Mouse (Mus musculus) kidney, postnatal 4 days (tissue): ENCODE measurements around the gene Olfr697.
"Not testable (repeated sequence)": the region's sequence is repeated elsewhere in the genome, so short reads cannot be mapped to it uniquely, and the experiment has no call there.

ENCODE experiments used
- DNase-seq, 2 experiments: peaks; one replicate each; pipeline ENCODE4 v3.0.0; 2021; ENCODE audit warnings: mixed read lengths in 2 of 2

Olfr697 gene

GRCm38 (mm10) chr7:106742343-106742742, at the start of gene Olfr697:
Gene Olfr697 (minus strand): TSS chr7:106742443.
- no peak for DNase-seq

GRCm38 (mm10) chr7:106788330-106788729, 46.1 kb upstream of the Olfr697 start:
- DNase-seq, result no peak

GRCm38 (mm10) chr7:106761008-106761407, 18.8 kb upstream of the Olfr697 start:
- not testable (repeated sequence) for DNase-seq

GRCm38 (mm10) chr7:106758800-106759199, 16.6 kb upstream of the Olfr697 start:
- no peak for DNase-seq

GRCm38 (mm10) chr7:106755297-106755696, 13.1 kb upstream of the Olfr697 start, which contains the start of gene Olfr698:
Gene Olfr698 (minus strand): TSS chr7:106755397.
- DNase-seq, result no peak

- no peak for DNase-seq
Measured at GRCm38 (mm10) chr7:106745811-106746210, 3.6 kb upstream of the Olfr697 start.

GRCm38 (mm10) chr7:106737028-106737427, 5.2 kb downstream of the Olfr697 start:
- DNase-seq, result no peak

- DNase-seq, result no peak
Measured at GRCm38 (mm10) chr7:106733717-106734116, 8.5 kb downstream of the Olfr697 start.

- DNase-seq, result not testable (repeated sequence)
Measured at GRCm38 (mm10) chr7:106725654-106726053, 16.6 kb downstream of the Olfr697 start.

- DNase-seq, result no peak
Measured at GRCm38 (mm10) chr7:106716296-106716695, 25.9 kb downstream of the Olfr697 start, which contains the start of gene Olfr695. Gene Olfr695 (minus strand): TSS chr7:106716396.

GRCm38 (mm10) chr7:106711463-106711862, 30.8 kb downstream of the Olfr697 start:
- DNase-seq, result no peak

- DNase-seq, result not testable (repeated sequence)
Measured at GRCm38 (mm10) chr7:106707705-106708104, 34.5 kb downstream of the Olfr697 start.

- no peak for DNase-seq
Measured at GRCm38 (mm10) chr7:106696891-106697290, 45.4 kb downstream of the Olfr697 start.

- no peak for DNase-seq
Measured at GRCm38 (mm10) chr7:106692976-106693375, 49.3 kb downstream of the Olfr697 start.

- no peak for DNase-seq
Measured at GRCm38 (mm10) chr7:106691714-106692113, 50.5 kb downstream of the Olfr697 start, which contains the start of gene Olfr694. Gene Olfr694 (minus strand): TSS chr7:106691814.
